Mouse (Mus musculus) kidney, adult 2 months (tissue): ENCODE data around the gene Exoc6. TPM values are rescaled to one million over a fixed set of nuclear protein-coding genes. Genes with fewer than 3 reads are reported as not detected.

Experiments
- DNase-seq: peaks from one replicate; pipeline ENCODE4 v3.0.0; 2021
- H3K27ac ChIP-seq: fragments of 200-500 bp; 2 replicates; pipeline ENCODE4 v1.5.1; 2012; ENCODE audit warnings: low read depth, low read length, control low read depth, inconsistent platforms; ENCODE audit not compliant: insufficient read depth
- H3K27me3 ChIP-seq: fragments of 200-500 bp; replicated peaks from 2 replicates; pipeline ENCODE4 v1.6.1; 2012; ENCODE audit warnings: mild to moderate bottlenecking, moderate library complexity, low read length, inconsistent platforms; ENCODE audit not compliant: control insufficient read depth, insufficient read depth
- H3K36me3 ChIP-seq: fragments of 200-500 bp; 2 replicates; pipeline ENCODE4 v1.6.1; 2012; ENCODE audit warnings: mild to moderate bottlenecking, moderate library complexity, low read length, inconsistent platforms; ENCODE audit not compliant: control insufficient read depth, insufficient read depth
- H3K4me1 ChIP-seq: fragments of 200-500 bp; 2 replicates; pipeline ENCODE4 v1.6.1; 2011; ENCODE audit warnings: low read length; ENCODE audit not compliant: control insufficient read depth, insufficient read depth
- H3K4me3 ChIP-seq: fragments of 200-500 bp; 2 replicates; pipeline ENCODE4 v1.5.1; 2011; ENCODE audit warnings: mild to moderate bottlenecking, low read depth, low read length, control low read depth; ENCODE audit not compliant: insufficient read depth
- CTCF ChIP-seq: fragments of 200-500 bp; conservative IDR thresholded peaks from 2 replicates; pipeline ENCODE4 v1.5.1; 2011; ENCODE audit warnings: low read depth, mild to moderate bottlenecking, control low read depth, low read length, moderate library complexity, mixed read lengths; ENCODE audit not compliant: insufficient read depth, insufficient read length
- POLR2A ChIP-seq: fragments of 200-500 bp; IDR thresholded peaks from one replicate; pipeline ENCODE4 v1.6.1; 2011; ENCODE audit warnings: low read depth, low read length, control low read depth
- WGBS: fragments of 180-500 bp; shearing (Covaris S2); methylation state at CpG from one replicate; pipeline ENCODE4 v1.1.7; 2018; 5-methylcytosine and 5-hydroxymethylcytosine counted together
- polyA plus RNA-seq: library from polyadenylated mRNA; depleted of rRNA; stranded (reverse); fragments of >200 nt; gene quantifications from 2 replicates; pipeline ENCODE4 v1.2.3, GENCODE M21; 2012

The Exoc6 gene
- polyA plus RNA-seq, 1 experiment: 28.8 TPM

DNA sequence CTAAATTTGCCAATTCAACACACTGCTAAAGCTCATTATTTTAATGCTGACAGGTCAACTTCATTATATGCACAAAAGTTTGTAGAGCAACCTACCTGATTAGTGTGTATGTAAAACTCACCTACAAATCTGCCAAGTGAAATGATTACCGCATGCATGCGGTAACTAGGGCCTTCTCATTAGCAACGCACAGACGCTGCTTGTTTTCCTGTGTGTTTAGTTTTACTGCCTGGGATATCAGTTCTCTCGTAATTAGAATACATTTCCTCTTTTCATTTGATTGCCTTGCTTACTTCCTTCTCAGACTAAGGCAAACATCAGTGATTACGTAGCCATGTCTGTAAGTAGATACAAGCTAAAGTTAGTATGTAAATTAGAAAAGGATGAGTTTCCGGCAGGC, 62.7 kb downstream of the Exoc6 start:
- no peak for DNase-seq
- Histone ChIP-seq H3K36me3 (peaks cover 5% of the 10 kb centered on the region), H3K4me3 (no peak overlapping the region), H3K27ac (no peak overlapping the region), H3K27me3 (no peaks in the 10 kb centered on the region), H3K4me1 (no peaks in the 10 kb centered on the region)
- WGBS: 69% methylated on average over 7 of the region's 7 CpGs
- TF ChIP-seq POLR2A (no peak), CTCF (no peak)

DNA sequence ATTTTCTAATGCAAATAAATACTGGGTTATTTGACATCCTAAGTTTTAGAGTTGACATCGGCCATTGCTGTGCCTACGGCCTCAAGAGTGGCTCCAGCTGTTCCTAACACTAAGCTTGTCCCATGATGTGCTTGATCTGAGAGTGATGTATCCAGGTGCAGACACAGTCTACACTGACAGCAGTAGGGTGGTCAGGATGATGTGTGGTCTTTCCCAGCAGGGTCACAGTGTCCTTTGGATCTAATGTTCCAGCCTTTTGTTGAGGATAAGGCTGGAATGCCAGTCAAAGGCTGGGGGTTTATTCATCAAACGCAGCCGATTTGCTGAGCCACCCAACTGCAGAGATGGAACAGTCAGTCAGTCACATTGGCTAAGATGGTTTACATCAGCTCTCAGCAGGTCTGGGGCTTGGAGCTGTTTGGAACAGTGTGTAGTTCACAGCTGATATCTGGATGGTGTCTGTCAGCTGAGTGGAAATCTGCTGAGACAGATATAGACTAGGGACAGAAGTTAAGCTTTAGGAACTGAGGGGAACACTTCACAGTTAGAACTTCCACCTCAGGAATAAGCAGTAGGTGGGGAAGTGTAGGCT, 64.9 kb downstream of the Exoc6 start:
- no peak overlapping the region for H3K4me3 ChIP-seq
- WGBS: 93% methylated on average over 4 of the region's 4 CpGs
- H3K36me3 ChIP-seq: peaks cover 5% of the 10 kb centered on the region
- H3K27ac ChIP-seq: no peak overlapping the region
- no peak for DNase-seq
- H3K27me3 ChIP-seq: no peaks in the 10 kb centered on the region
- no peaks in the 10 kb centered on the region for H3K4me1 ChIP-seq
- TF ChIP-seq CTCF (no peak), POLR2A (no peak)

DNA sequence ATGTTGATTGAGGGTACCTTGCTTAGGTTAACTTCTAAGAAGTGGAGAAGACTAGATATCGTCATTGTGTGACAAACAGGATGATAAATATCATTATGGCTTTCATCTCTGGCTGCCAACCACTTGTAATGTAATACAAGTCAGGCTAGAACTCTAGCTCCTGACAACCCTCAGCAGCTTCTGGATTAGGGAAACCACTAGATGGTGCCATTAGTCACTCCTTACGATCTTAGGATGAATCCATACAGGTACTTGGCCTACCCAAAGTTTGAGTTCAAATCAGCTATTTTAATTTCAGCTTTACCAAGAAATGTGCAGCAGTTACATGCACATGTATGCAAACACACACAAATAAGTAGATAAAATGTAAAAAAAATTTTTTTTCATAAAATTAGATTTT, 97.8 kb downstream of the Exoc6 start:
- DNase-seq: peak; percentile 20
- WGBS: 34% methylated on average over 2 of the region's 2 CpGs
- H3K27ac ChIP-seq: no peak overlapping the region
- H3K27me3 ChIP-seq: no peaks in the 10 kb centered on the region
- no peak overlapping the region for H3K4me3 ChIP-seq
- TF ChIP-seq CTCF (no peak), POLR2A (no peak)
- H3K36me3 ChIP-seq: no peaks in the 10 kb centered on the region
- no peaks in the 10 kb centered on the region for H3K4me1 ChIP-seq

DNA sequence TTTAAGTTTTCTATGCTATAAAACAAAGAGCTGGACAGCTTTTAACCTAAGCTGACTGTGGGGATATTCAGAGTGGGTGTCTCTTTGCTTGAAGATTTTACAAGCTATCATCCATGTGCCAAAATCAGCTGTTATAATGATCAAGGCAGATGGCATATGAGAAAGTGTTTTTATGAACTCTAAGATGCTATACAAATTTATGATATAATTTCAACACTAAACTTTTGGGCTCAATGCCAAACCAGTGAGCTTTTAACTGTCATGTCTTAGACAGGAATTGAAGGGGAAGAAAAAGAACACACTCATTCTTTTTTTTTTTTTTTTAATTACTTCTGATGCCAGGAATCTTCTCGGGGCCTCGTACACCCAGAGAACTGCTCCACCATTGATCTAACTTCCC, 100.3 kb downstream of the Exoc6 start:
- H3K27ac ChIP-seq: no peak overlapping the region
- no peaks in the 10 kb centered on the region for H3K4me1 ChIP-seq
- no peak overlapping the region for H3K4me3 ChIP-seq
- TF ChIP-seq POLR2A (no peak), CTCF (no peak)
- H3K27me3 ChIP-seq: no peaks in the 10 kb centered on the region
- no peak for DNase-seq
- WGBS: 67% methylated on average over 2 of the region's 2 CpGs
- H3K36me3 ChIP-seq: no peaks in the 10 kb centered on the region

DNA sequence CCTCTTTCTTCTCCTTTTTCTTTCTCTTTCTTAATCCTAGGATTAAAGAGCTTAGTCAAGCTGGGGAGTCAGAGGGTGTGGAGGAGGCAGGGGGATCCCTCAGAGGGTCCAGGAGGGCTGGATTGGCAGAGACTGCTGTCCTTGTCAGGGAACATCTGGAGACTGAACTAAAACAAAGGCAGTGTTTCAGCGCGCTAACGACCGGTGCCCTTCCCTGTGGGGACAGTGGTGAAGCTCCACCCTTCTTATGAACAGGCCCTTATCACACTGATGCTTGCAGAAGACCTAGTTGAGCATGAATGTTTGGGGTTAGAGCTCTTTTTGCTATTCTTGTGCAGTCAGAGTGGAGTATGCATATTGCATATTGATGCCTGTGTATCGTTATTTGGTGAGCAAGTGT, 103.8 kb downstream of the Exoc6 start:
- TF ChIP-seq CTCF: no peak
- no peak for TF ChIP-seq POLR2A
- no peaks in the 10 kb centered on the region for H3K4me1 ChIP-seq
- no peak overlapping the region for H3K4me3 ChIP-seq
- WGBS: 74% methylated on average over 5 of the region's 5 CpGs
- H3K27me3 ChIP-seq: no peaks in the 10 kb centered on the region
- no peak for DNase-seq
- H3K27ac ChIP-seq: no peak overlapping the region
- H3K36me3 ChIP-seq: 0 out of 2 replicates have a peak, but pooled peaks cover 1% of the 10 kb centered on the region

- Histone ChIP-seq H3K4me1 (no peaks in the 10 kb centered on the region), H3K36me3 (0 out of 2 replicates have a peak, but pooled peaks cover 1% of the 10 kb centered on the region), H3K27ac (no peak overlapping the region), H3K27me3 (no peaks in the 10 kb centered on the region), H3K4me3 (no peak overlapping the region)
- DNase-seq: peak; percentile 86
- WGBS: 40% methylated on average over 9 of the region's 9 CpGs
- TF ChIP-seq CTCF: no peak
- TF ChIP-seq POLR2A: no peak
These were observed 106.2 kb downstream of the Exoc6 start for GRCm38 (mm10) chr19:37656441-37656840.

GRCm38 (mm10) chr19:37665256-37665655, 115.0 kb downstream of the Exoc6 start:
- Histone ChIP-seq H3K4me1 (0 out of 2 replicates have a peak, but pooled peaks cover 3% of the 10 kb centered on the region), H3K36me3 (no peaks in the 10 kb centered on the region; the same call in 1 of the 2 replicates), H3K4me3 (no peak overlapping the region), H3K27ac (no peak overlapping the region), H3K27me3 (no peaks in the 10 kb centered on the region)
- DNase-seq: no peak
- 72% methylated on average over 6 of the region's 6 CpGs for WGBS
- TF ChIP-seq CTCF (no peak), POLR2A (no peak)
